Mouse (Mus musculus) left cerebral cortex, adult 18-20 months (tissue): ENCODE measurements at regions not wholly inside any gene's neighbourhood (a gene's known extent, or its start where the extent isn't known, plus 50 kb on each side); places are given as distances from the start of the nearest gene placed in this dataset.

ENCODE experiments used
- DNase-seq, 2 experiments: peaks; one replicate each; pipeline ENCODE4 v3.0.0; 2021 to 2022; ENCODE audit warnings: low spot score in 2 of 2, mixed read lengths in 1 of 2

- no peak for DNase-seq
Observed at GRCm38 (mm10) chr7:123642596-123642995, 142.3 kb upstream of the Zkscan2 start.

DNA sequence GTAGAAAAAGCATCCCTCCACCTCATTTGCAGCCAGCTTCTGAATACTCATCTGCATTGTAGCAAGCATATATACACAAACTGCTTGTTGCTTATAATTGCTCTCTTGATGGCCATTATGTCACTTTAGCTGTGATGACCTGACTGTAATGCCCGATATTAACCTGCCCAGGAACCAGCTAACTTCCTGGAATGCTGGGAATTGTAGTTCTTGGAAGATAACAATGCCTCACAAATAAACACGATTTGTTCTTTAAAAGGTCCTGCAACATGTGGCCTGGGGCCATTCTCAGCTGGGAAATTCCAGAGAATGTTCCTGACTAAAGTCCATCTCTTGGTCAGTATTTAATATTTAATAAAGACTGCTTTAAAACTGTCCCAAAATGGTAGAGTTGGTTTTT lies 143.2 kb upstream of the Zkscan2 start:
- no peak for DNase-seq

- no peak for DNase-seq
Observed at GRCm38 (mm10) chr7:123645521-123645920, 145.3 kb upstream of the Zkscan2 start.

DNA sequence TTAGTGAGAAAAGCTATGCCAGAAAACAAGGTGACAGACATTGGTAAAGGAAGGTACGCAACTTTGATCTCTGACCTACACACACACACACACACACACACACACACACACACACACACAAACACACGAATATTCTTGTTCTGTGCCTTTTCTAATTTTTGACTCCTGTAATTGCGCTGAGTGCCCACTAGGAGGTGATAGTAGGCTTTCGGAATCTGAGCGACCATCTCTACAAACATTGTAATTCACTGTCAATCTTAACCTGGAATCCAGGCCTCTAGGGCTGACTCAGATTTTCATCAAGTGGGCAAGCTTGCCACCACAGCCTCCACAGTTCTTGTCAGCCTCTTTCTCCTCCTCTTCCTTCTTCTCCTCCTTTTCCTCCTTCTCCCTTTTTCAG lies 165.2 kb upstream of the Zkscan2 start:
- no peak for DNase-seq

DNA sequence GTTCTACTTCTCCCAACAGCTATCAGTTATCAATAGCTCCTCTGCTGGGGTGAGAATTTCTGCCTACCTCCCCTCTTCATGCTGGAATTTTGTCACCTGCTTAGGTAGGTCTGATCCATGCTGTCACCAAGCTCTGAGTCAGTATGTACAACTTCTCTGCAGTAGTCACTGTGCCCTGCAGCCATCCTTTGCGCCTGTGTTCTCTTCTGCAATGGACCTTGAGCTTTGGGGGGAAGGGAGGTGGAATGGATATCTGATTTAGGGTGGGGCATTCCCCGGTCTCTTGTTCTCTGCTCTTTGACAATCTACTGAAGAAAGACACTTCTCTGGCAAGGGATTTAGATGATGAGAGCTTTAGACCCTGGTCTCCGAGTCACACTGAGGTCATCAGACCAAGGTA lies 184.5 kb upstream of the Zkscan2 start:
- DNase-seq, result no peak

- no peak for DNase-seq
Observed at GRCm38 (mm10) chr7:123686547-123686946, 186.3 kb upstream of the Zkscan2 start.

DNA sequence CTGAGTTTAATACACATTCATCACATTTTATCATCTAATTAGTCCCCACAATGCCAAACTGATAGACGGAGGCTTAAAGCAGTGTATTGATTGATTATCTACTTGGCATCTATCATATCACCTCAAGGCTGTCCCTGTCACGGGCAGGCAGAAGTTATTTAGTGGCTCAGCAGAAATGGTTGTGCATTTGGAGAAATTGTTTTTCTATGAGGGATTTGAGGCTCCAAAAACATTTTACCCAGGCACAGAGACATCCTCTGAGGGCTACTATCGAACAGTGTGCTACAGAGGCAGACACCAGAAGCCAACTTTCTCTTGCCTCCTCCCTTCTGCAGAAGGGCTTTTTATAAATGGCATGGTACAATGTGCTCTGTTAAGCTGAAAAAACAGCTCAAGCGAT lies 230.8 kb upstream of the Zkscan2 start:
- DNase-seq, result no peak

DNA sequence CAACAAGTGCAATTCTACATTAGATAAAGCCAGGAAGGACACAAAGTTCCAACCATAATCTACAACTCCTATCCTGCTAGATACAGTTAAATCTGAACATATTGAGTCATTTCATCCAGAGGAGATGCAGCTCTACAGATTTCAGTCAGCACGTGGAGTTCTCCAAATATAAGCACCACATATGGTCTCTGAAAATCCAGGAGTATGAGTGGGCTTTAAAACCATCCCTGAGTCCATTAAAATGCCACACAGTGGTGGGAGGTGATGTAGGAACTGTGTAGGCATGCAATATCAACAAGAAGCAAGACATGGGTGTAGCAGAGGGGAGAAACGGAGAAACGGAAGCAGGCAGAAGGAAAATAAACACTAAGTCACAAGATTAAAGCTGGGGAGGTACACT lies 232.8 kb upstream of the Zkscan2 start:
- DNase-seq, result peak; percentile 8 to 28

- DNase-seq, result no peak
Observed at GRCm38 (mm10) chr7:123747986-123748385, 234.7 kb upstream of the Hs3st4 start.

GRCm38 (mm10) chr7:123753252-123753651 lies 229.4 kb upstream of the Hs3st4 start:
- peak; percentile 9 to 15 for DNase-seq

DNA sequence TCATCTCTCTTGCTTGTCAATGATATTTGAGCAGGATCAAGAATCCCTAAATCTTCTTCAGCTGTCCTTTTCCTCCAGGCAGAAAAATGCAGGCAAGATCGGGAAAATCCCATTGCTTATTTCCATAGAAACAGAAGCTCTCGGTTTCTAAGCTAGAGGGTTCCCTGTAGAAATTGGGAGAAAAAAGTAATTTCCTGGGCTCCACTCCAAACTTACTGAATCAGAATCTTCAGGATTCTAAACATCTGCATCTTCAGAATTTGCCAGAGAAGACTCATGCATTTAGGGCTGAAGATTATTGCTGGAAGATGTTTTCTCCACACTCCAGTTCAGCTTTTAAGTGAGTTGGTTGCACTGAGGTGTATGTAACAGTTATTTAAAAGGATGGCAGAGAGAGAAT lies 187.6 kb upstream of the Hs3st4 start:
- no peak for DNase-seq

DNA sequence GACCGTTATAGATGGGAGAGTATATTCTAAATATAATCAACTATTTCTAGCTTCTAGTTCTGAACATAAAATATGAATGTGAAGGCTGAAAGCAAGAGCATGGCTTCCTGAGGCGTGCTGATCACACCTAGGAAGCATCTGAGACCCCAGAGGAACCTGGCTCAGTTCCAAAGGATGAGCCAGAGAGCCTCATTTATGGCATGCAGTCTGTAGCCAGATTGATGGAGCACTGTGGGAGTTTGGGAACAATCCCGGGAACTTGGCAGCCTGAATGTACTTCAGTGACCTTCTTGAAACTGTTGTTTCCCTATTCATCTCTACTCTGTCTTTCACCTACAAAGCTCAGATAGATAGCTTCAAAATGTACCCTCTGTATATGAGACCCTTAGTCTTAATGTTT lies 186.6 kb upstream of the Hs3st4 start:
- DNase-seq, result no peak

DNA sequence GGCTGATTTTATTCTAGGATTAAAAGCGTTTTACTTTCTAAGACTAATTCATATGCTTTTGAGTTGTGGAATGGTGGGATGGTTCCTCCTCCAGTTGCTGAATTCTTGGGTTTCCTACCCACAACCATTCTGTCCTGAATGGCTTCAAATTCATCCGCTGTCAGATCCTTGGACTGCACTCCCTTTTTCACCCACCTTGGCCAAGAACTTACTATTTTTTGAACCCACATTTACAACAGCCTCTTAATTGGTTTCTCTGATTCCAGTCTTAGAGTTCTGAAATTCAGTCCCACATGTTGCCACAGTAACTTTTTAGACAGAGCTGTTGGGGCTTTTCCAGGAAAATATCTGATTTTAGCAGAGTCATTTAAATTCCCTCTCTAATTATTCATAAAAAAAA lies 177.0 kb upstream of the Hs3st4 start:
- no peak for DNase-seq

DNA sequence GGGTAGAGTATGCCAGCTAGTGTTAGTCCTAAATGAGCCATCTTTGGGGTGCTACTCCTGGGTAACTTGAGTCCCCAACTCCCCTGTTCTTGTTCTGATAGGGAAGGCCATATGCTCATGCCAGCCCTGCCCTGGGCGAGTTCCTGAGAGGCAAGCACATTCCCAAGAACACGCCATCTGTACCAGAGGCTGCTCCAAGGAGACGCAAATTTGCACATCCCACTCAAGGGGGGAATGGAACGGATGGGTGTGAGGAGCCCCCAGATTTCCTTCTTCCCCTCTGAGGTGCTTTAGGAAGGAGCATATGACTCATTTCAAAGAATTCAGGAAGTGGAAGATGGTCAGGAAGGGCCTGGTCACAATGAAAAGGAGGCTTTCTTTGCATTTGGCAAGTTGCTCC lies 158.7 kb upstream of the Hs3st4 start:
- DNase-seq, result peak; percentile 27 to 46

DNA sequence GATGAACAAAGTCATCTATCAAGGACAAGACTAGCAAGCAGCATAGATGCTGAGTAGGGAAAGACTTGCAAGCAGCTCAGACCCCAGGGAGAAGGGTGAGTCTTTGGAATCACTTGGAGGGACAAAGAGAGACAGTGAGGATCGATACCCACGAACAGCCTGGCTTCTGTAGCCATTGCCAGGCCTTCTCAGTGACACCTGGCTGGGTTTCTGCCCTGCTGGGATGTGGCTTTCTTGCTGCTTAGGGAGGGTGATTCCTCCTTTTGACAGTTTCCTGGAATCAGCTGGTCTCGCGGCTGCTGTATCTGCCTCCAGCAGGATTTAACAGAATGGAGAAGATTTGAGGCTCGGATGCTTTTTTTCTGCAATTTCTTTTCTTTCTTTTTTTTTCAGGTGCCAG lies 156.3 kb upstream of the Hs3st4 start:
- DNase-seq, result no peak

GRCm38 (mm10) chr7:123842552-123842951 lies 140.1 kb upstream of the Hs3st4 start:
- no peak for DNase-seq

DNA sequence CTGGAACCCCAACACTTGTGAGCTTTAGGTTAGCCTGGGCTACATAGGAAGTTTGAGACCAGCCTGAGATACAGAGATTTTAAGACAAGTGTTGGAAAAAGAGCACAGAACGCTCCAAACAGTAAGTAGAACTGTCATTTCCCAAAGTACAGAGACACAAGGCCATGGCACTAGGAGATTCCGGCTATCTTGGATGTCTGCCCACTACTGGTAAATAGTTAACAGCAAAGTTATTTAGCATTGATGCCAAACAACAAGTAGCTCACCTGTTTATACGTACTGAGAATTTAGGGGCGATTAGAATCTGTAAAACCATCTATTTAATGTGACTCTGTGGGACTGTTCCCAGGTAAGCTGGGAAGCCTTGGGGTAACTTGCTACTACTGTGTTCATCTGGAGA lies 135.6 kb upstream of the Hs3st4 start:
- no peak for DNase-seq

- DNase-seq, result no peak
Observed at GRCm38 (mm10) chr7:123848644-123849043, 134.0 kb upstream of the Hs3st4 start.

GRCm38 (mm10) chr7:123849220-123849619 lies 133.4 kb upstream of the Hs3st4 start:
- DNase-seq, result no peak

DNA sequence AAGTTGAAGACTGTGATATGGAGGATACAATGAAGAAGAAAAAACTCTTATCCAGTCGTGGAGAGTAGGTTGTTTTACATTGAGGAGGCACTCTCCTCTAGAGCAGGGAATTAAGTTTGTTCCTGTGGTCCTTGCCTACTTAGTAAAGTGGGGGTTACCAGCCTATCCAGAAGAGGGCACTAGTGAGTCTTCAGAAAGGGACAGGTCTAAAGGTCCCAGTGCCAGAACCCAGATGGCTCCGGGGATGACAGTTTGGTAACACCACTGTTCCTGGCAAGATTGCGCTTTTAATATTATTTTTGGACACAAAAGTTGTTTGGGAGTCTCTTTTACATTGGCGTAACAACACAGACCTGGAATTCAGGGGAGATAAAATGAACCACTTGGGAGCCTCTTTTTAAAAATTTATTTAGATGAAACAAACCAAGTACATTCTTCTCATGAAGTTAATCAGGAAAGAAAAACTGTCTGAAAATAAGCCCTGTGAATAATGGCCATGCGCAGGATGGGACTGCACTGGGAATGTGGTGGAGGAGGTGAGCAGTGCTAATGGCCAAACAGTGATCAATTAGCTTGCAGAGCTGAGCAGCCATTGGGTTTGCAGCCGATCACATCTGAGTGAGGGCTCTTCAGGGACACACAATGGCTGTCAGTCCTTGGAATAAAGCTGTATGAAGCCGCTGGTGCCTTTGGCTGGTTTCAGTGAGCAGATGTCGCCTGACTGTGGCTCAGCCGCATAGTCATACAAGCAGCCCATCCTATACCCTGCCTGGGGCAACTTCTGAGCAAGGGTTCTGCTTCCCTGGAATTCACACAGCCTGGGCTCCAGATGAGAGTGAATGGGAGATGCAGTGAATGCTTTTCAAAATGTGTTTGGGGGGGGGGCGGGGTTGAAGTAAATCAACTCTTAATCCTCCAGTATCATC lies 132.1 kb upstream of the Hs3st4 start:
- no peak for DNase-seq

- no peak for DNase-seq
Observed at GRCm38 (mm10) chr7:123857539-123857938, 125.1 kb upstream of the Hs3st4 start.

- DNase-seq, result peak in 1 of 2 experiments; percentile 5
Observed at GRCm38 (mm10) chr7:123861706-123862105, 121.0 kb upstream of the Hs3st4 start.

DNA sequence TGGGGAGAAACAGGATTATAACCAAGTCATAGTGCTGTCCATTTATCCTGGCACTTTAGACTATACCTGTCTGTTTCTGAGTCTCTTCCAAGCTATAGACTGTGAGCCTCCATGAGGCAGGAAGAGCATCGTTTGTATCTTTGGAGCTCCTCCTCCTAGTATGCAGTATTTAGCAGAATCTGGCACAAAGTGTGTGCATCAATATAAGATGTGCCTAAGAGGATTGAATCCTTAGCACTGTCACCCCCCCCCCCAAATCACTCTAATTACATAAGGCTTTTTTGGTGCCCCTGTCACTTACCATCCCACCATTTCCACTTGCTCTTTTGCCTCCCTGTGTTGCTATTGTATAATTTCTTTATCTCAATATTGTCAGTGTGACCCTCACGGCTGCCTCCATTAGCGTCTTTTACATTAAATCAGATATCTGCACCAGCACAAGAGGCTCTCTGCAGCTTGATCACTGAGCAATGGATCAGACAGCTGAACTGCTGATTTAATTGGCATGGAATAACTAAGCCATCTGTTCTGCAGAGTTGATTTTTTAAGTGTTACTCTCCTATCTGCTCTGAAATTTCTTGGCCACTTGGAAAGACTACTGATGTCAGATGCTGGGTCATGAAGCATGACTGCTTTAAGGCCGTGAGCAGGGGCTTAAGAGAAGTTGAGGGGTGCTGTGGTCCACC lies 85.8 kb upstream of the Hs3st4 start:
- no peak for DNase-seq
